Mouse (Mus musculus): ENCODE measurements around the gene Map4k2. TPM values are rescaled to one million over a fixed set of nuclear protein-coding genes. Genes with fewer than 3 reads are reported as not detected.

Gene Map4k2
- total RNA-seq, 2 experiments from 2014 or later: 14.7 to 37.7 TPM

- ATAC-seq (replicated peaks; ENCODE audit: low FRiP score, poor library complexity, severe bottlenecking): no peak
Observed at GRCm38 (mm10) chr19:6313796-6314195, 27.1 kb upstream of the Map4k2 start.

- no peak for ATAC-seq (replicated peaks; ENCODE audit: low FRiP score, poor library complexity, severe bottlenecking)
Observed at GRCm38 (mm10) chr19:6314513-6314912, 26.4 kb upstream of the Map4k2 start.

GRCm38 (mm10) chr19:6315573-6315972, 25.4 kb upstream of the Map4k2 start:
- ATAC-seq (replicated peaks; ENCODE audit: low FRiP score, poor library complexity, severe bottlenecking): no peak

- ATAC-seq (replicated peaks; ENCODE audit: low FRiP score, poor library complexity, severe bottlenecking): no peak
Observed at GRCm38 (mm10) chr19:6318145-6318544, 22.8 kb upstream of the Map4k2 start.

- no peak for ATAC-seq (replicated peaks; ENCODE audit: low FRiP score, poor library complexity, severe bottlenecking)
Observed at GRCm38 (mm10) chr19:6321358-6321757, 19.6 kb upstream of the Map4k2 start.

GRCm38 (mm10) chr19:6321786-6322621, 18.9 kb upstream of the Map4k2 start:
- no peak for ATAC-seq (replicated peaks; ENCODE audit: low FRiP score, poor library complexity, severe bottlenecking)

GRCm38 (mm10) chr19:6324751-6325150, 16.2 kb upstream of the Map4k2 start:
- ATAC-seq (replicated peaks; ENCODE audit: low FRiP score, poor library complexity, severe bottlenecking): no peak

- ATAC-seq (replicated peaks; ENCODE audit: low FRiP score, poor library complexity, severe bottlenecking): no peak
Observed at GRCm38 (mm10) chr19:6331178-6331577, 9.8 kb upstream of the Map4k2 start.

GRCm38 (mm10) chr19:6331719-6332516, 9.0 kb upstream of the Map4k2 start:
- ATAC-seq (replicated peaks; ENCODE audit: low FRiP score, poor library complexity, severe bottlenecking): no peak

GRCm38 (mm10) chr19:6333761-6334595, 7.0 kb upstream of the Map4k2 start:
- ATAC-seq (replicated peaks; ENCODE audit: low FRiP score, poor library complexity, severe bottlenecking): no peak

GRCm38 (mm10) chr19:6334673-6335457, 6.1 kb upstream of the Map4k2 start, which contains the start of gene Men1:
Gene Men1, plus strand, starts transcription at chr19:6334979.
- peak; percentile 90 for ATAC-seq (replicated peaks; ENCODE audit: low FRiP score, poor library complexity, severe bottlenecking)

GRCm38 (mm10) chr19:6335458-6335827, 5.5 kb upstream of the Map4k2 start:
- peak; percentile 28; the same call in 1 of the 2 replicates for ATAC-seq (replicated peaks; ENCODE audit: low FRiP score, poor library complexity, severe bottlenecking)

- no peak for ATAC-seq (replicated peaks; ENCODE audit: low FRiP score, poor library complexity, severe bottlenecking)
Observed at GRCm38 (mm10) chr19:6336920-6337319, 4.0 kb upstream of the Map4k2 start.

- no peak for ATAC-seq (replicated peaks; ENCODE audit: low FRiP score, poor library complexity, severe bottlenecking)
Observed at GRCm38 (mm10) chr19:6338171-6338570, 2.8 kb upstream of the Map4k2 start.

GRCm38 (mm10) chr19:6338716-6339115, 2.2 kb upstream of the Map4k2 start:
- no peak for ATAC-seq (replicated peaks; ENCODE audit: low FRiP score, poor library complexity, severe bottlenecking)

- ATAC-seq (replicated peaks; ENCODE audit: low FRiP score, poor library complexity, severe bottlenecking): no peak
Observed at GRCm38 (mm10) chr19:6339191-6339590, 1.7 kb upstream of the Map4k2 start.

GRCm38 (mm10) chr19:6339890-6340504, 938 bp upstream of the Map4k2 start:
- ATAC-seq (replicated peaks; ENCODE audit: low FRiP score, poor library complexity, severe bottlenecking): peak; percentile 55

GRCm38 (mm10) chr19:6341453-6342077, 630 bp downstream of the Map4k2 start:
- ATAC-seq (replicated peaks; ENCODE audit: low FRiP score, poor library complexity, severe bottlenecking): no peak

Data from erythroid progenitor cell, adult 5-6 weeks (primary cell).